Mouse (Mus musculus) testis, adult 2 months (tissue): ENCODE measurements around the gene Clstn3.

Experiments used
- CTCF ChIP-seq: fragments of 200-500 bp; IDR thresholded peaks from 2 replicates; pipeline ENCODE4 v1.5.1; 2012; ENCODE audit warnings: low read depth, mild to moderate bottlenecking, inconsistent platforms, low read length, moderate library complexity; ENCODE audit not compliant: control insufficient read depth, insufficient read depth, insufficient replicate concordance
- POLR2A ChIP-seq: fragments of 200-500 bp; IDR thresholded peaks from 2 replicates; pipeline ENCODE4 v1.6.1; 2012; ENCODE audit warnings: low read depth, mild to moderate bottlenecking, inconsistent platforms, low read length, moderate library complexity; ENCODE audit not compliant: control insufficient read depth

GRCm38 (mm10) chr6:124499914-124500566 is 35.4 kb upstream of the Clstn3 start:
- TF ChIP-seq POLR2A (no peak), CTCF (no peak)
